Mouse (Mus musculus) spleen, adult 2 months (tissue): ENCODE measurements around the gene Zfp335.

Experiments used
- CTCF ChIP-seq: fragments of 200-500 bp; IDR thresholded peaks from 2 replicates; pipeline ENCODE4 v1.5.1; 2011; ENCODE audit warnings: mild to moderate bottlenecking, inconsistent platforms; ENCODE audit not compliant: insufficient read depth, insufficient read length, insufficient replicate concordance; ENCODE audit errors: extremely low read depth
- POLR2A ChIP-seq: fragments of 200-500 bp; IDR thresholded peaks from 2 replicates; pipeline ENCODE4 v1.6.1; 2011; ENCODE audit warnings: low read depth, low read length, inconsistent platforms

DNA sequence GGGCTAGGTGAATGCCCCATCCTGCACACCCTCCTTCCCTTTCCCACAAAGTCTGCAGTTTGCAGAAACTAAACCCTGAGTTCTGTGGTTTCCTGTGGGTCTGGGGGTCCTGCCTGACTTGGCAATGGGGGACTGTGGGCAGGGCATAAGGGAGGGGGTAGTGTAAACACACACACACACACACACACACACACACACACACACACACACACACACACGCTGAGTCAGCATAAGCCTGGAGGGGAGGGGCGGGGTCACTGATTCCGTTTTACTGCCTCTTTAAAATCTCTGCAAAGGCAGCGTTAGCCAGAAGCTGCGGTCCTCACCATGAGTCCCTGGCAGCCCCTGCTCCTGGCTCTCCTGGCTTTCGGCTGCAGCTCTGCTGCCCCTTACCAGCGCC lies 36.4 kb upstream of the Zfp335 start:
- TF ChIP-seq CTCF (no peak), POLR2A (no peak)
